Mouse (Mus musculus): ENCODE data around the gene Ttn.

- TF ChIP-seq USF1 (IDR thresholded peaks at IDR 0.05; ENCODE audit: low read depth), result no peak
- TF ChIP-seq TCF12 (IDR thresholded peaks at IDR 0.05; ENCODE audit: insufficient read depth, poor library complexity, severe bottlenecking), result no peak
- no peak for TF ChIP-seq POLR2A (IDR thresholded peaks at IDR 0.05; ENCODE audit: insufficient read length, low read depth)
- TF ChIP-seq REST (IDR thresholded peaks at IDR 0.05; ENCODE audit: insufficient read depth, insufficient read length), result no peak
Measured at GRCm38 (mm10) chr2:76687608-76688007, 294.7 kb downstream of the Ttn start.
